Mouse (Mus musculus): ENCODE results near the gene Gpr39. TPM values are rescaled to one million over a fixed set of nuclear protein-coding genes. Genes with fewer than 3 reads are reported as not detected.
A peak's percentile ranks its signal among the peaks of the same experiment; 100 is the strongest.

Gpr39 gene
- polyA plus RNA-seq, 1 experiment = 18.8 TPM

GRCm38 (mm10) chr1:125858631-125859030 is 181.8 kb downstream of the Gpr39 start:
- Histone ChIP-seq H3K27me3 (ENCODE audit: control insufficient read depth, insufficient read depth, low read length) (no peaks in the 10 kb centered on the region), H3K36me3 (ENCODE audit: control insufficient read depth, insufficient read depth, low read length) (no peaks in the 10 kb centered on the region), H3K4me1 (ENCODE audit: control insufficient read depth, insufficient read depth, low read length) (no peaks in the 10 kb centered on the region), H3K27ac (ENCODE audit: control insufficient read depth, insufficient read depth, low read depth, low read length) (no peak overlapping the region), H3K4me3 (ENCODE audit: control insufficient read depth, low read depth, low read length) (no peak overlapping the region)
- TF ChIP-seq CTCF (IDR thresholded peaks at IDR 0.05; ENCODE audit: control insufficient read depth, insufficient read depth, insufficient replicate concordance, low read depth, low read length) (no peak), POLR2A (IDR thresholded peaks at IDR 0.05; ENCODE audit: control insufficient read depth, low read depth, low read length) (no peak)

- Histone ChIP-seq H3K36me3 (ENCODE audit: control insufficient read depth, insufficient read depth, low read length) (no peaks in the 10 kb centered on the region), H3K27ac (ENCODE audit: control insufficient read depth, insufficient read depth, low read depth, low read length) (no peak overlapping the region), H3K4me1 (ENCODE audit: control insufficient read depth, insufficient read depth, low read length) (no peaks in the 10 kb centered on the region), H3K27me3 (ENCODE audit: control insufficient read depth, insufficient read depth, low read length) (no peaks in the 10 kb centered on the region), H3K4me3 (ENCODE audit: control insufficient read depth, low read depth, low read length) (no peak overlapping the region)
- TF ChIP-seq POLR2A (IDR thresholded peaks at IDR 0.05; ENCODE audit: control insufficient read depth, low read depth, low read length) (no peak), CTCF (IDR thresholded peaks at IDR 0.05; ENCODE audit: control insufficient read depth, insufficient read depth, insufficient replicate concordance, low read depth, low read length) (no peak)
Measured at GRCm38 (mm10) chr1:125870056-125870455, 193.3 kb downstream of the Gpr39 start.

- no peaks in the 10 kb centered on the region for H3K4me1 ChIP-seq (ENCODE audit: control insufficient read depth, insufficient read depth, low read length)
- H3K27me3 ChIP-seq (ENCODE audit: control insufficient read depth, insufficient read depth, low read length) = no peaks in the 10 kb centered on the region
- no peaks in the 10 kb centered on the region for H3K36me3 ChIP-seq (ENCODE audit: control insufficient read depth, insufficient read depth, low read length)
- H3K4me3 ChIP-seq (ENCODE audit: control insufficient read depth, low read depth, low read length) = no peak overlapping the region
- H3K27ac ChIP-seq (ENCODE audit: control insufficient read depth, insufficient read depth, low read depth, low read length) = no peak overlapping the region
- TF ChIP-seq POLR2A (IDR thresholded peaks at IDR 0.05; ENCODE audit: control insufficient read depth, low read depth, low read length) (no peak), CTCF (IDR thresholded peaks at IDR 0.05; ENCODE audit: control insufficient read depth, insufficient read depth, insufficient replicate concordance, low read depth, low read length) (no peak)
Measured at GRCm38 (mm10) chr1:125893158-125893557, 216.4 kb downstream of the Gpr39 start.

GRCm38 (mm10) chr1:125910211-125910870 is 233.5 kb downstream of the Gpr39 start:
- Histone ChIP-seq H3K27ac (ENCODE audit: control insufficient read depth, insufficient read depth, low read depth, low read length) (no peak overlapping the region), H3K27me3 (ENCODE audit: control insufficient read depth, insufficient read depth, low read length) (no peaks in the 10 kb centered on the region), H3K4me3 (ENCODE audit: control insufficient read depth, low read depth, low read length) (no peak overlapping the region), H3K36me3 (ENCODE audit: control insufficient read depth, insufficient read depth, low read length) (no peaks in the 10 kb centered on the region), H3K4me1 (ENCODE audit: control insufficient read depth, insufficient read depth, low read length) (peaks cover 13% of the 10 kb centered on the region)
- TF ChIP-seq POLR2A (IDR thresholded peaks at IDR 0.05; ENCODE audit: control insufficient read depth, low read depth, low read length) (no peak), CTCF (IDR thresholded peaks at IDR 0.05; ENCODE audit: control insufficient read depth, insufficient read depth, insufficient replicate concordance, low read depth, low read length) (peak; percentile 13; the same call in 1 of the 2 replicates)

GRCm38 (mm10) chr1:125910871-125911265 is 234.1 kb downstream of the Gpr39 start:
- Histone ChIP-seq H3K27me3 (ENCODE audit: control insufficient read depth, insufficient read depth, low read length) (no peaks in the 10 kb centered on the region), H3K4me1 (ENCODE audit: control insufficient read depth, insufficient read depth, low read length) (peaks cover 13% of the 10 kb centered on the region), H3K36me3 (ENCODE audit: control insufficient read depth, insufficient read depth, low read length) (no peaks in the 10 kb centered on the region), H3K27ac (ENCODE audit: control insufficient read depth, insufficient read depth, low read depth, low read length) (no peak overlapping the region), H3K4me3 (ENCODE audit: control insufficient read depth, low read depth, low read length) (no peak overlapping the region)
- TF ChIP-seq POLR2A (IDR thresholded peaks at IDR 0.05; ENCODE audit: control insufficient read depth, low read depth, low read length) (no peak), CTCF (IDR thresholded peaks at IDR 0.05; ENCODE audit: control insufficient read depth, insufficient read depth, insufficient replicate concordance, low read depth, low read length) (no peak)

- no peaks in the 10 kb centered on the region for H3K27me3 ChIP-seq (ENCODE audit: control insufficient read depth, insufficient read depth, low read length)
- H3K27ac ChIP-seq (ENCODE audit: control insufficient read depth, insufficient read depth, low read depth, low read length) = no peak overlapping the region
- peaks cover 13% of the 10 kb centered on the region for H3K4me1 ChIP-seq (ENCODE audit: control insufficient read depth, insufficient read depth, low read length)
- TF ChIP-seq POLR2A (IDR thresholded peaks at IDR 0.05; ENCODE audit: control insufficient read depth, low read depth, low read length) = no peak
- H3K4me3 ChIP-seq (ENCODE audit: control insufficient read depth, low read depth, low read length) = peak overlapping the region; percentile 36
- no peaks in the 10 kb centered on the region for H3K36me3 ChIP-seq (ENCODE audit: control insufficient read depth, insufficient read depth, low read length)
Measured at GRCm38 (mm10) chr1:125911337-125911900, 234.6 kb downstream of the Gpr39 start.

GRCm38 (mm10) chr1:125911901-125912445 is 235.2 kb downstream of the Gpr39 start:
- no peaks in the 10 kb centered on the region for H3K27me3 ChIP-seq (ENCODE audit: control insufficient read depth, insufficient read depth, low read length)

More at GRCm38 (mm10) chr1:125911901-125912445, 235.2 kb downstream of the Gpr39 start:
- Histone ChIP-seq H3K4me3 (ENCODE audit: control insufficient read depth, low read depth, low read length) (peak overlapping the region; percentile 36; the same call in 1 of the 2 replicates), H3K4me1 (ENCODE audit: control insufficient read depth, insufficient read depth, low read length) (peaks cover 13% of the 10 kb centered on the region), H3K36me3 (ENCODE audit: control insufficient read depth, insufficient read depth, low read length) (no peaks in the 10 kb centered on the region), H3K27ac (ENCODE audit: control insufficient read depth, insufficient read depth, low read depth, low read length) (no peak overlapping the region)
- no peak for TF ChIP-seq POLR2A (IDR thresholded peaks at IDR 0.05; ENCODE audit: control insufficient read depth, low read depth, low read length)
- TF ChIP-seq CTCF (IDR thresholded peaks at IDR 0.05; ENCODE audit: control insufficient read depth, insufficient read depth, insufficient replicate concordance, low read depth, low read length) = no peak
